Mouse (Mus musculus) olfactory bulb, adult 2 months (tissue): ENCODE measurements at regions not wholly inside any gene's neighbourhood (a gene's known extent, or its start where the extent isn't known, plus 50 kb on each side); places are given as distances from the start of the nearest gene placed in this dataset.

Source experiments
- CTCF ChIP-seq: fragments of 200-500 bp; IDR thresholded peaks from 2 replicates; pipeline ENCODE4 v1.5.1; 2012; ENCODE audit warnings: low read depth, mild to moderate bottlenecking, low read length, moderate library complexity; ENCODE audit not compliant: insufficient read depth
- POLR2A ChIP-seq: fragments of 200-500 bp; IDR thresholded peaks from 2 replicates; pipeline ENCODE4 v1.6.1; 2012; ENCODE audit warnings: mild to moderate bottlenecking, low read depth, low read length, moderate library complexity; ENCODE audit not compliant: insufficient read depth

- TF ChIP-seq CTCF, result no peak
- TF ChIP-seq POLR2A, result no peak
These were observed 264.0 kb upstream of the Cdyl start for GRCm38 (mm10) chr13:35395630-35396029.
